Mouse (Mus musculus) macrophage (primary cell): Measurements from ENCODE around the gene Ptpre. TPM values are rescaled to one million over a fixed set of nuclear protein-coding genes. Genes with fewer than 3 reads are reported as not detected.
A peak's percentile ranks its signal among the peaks of the same experiment; 100 is the strongest.

Experiments
- H3K27ac ChIP-seq: fragments of 350-480 bp; formaldehyde crosslinking; 2 replicates; pipeline ENCODE4 v1.9.0; 2021
- H3K36me3 ChIP-seq: fragments of 350-480 bp; formaldehyde crosslinking; 2 replicates; pipeline ENCODE4 v1.9.0; 2021; ENCODE audit errors: inconsistent target
- H3K4me3 ChIP-seq: fragments of 350-480 bp; formaldehyde crosslinking; 2 replicates; pipeline ENCODE4 v1.9.0; 2021; ENCODE audit errors: inconsistent target
- H3K79me2 ChIP-seq: fragments of 350-480 bp; formaldehyde crosslinking; 2 replicates; pipeline ENCODE4 v1.9.0; 2021; ENCODE audit errors: inconsistent target
- WGBS: methylation state at CpG from one replicate; pipeline ENCODE4 v1.1.7; 2026; ENCODE audit warnings: inconsistent platforms; ENCODE audit not compliant: missing documents; 5-methylcytosine and 5-hydroxymethylcytosine counted together
- polyA plus RNA-seq: library from polyadenylated mRNA; stranded (reverse); fragments of 250-400 nt; gene quantifications from 3 replicates; pipeline ENCODE4 v1.2.4, GENCODE M21; 2018; ENCODE audit warnings: inconsistent platforms

Ptpre gene
- polyA plus RNA-seq, 1 experiment from 2014 or later: 35.9 TPM

DNA sequence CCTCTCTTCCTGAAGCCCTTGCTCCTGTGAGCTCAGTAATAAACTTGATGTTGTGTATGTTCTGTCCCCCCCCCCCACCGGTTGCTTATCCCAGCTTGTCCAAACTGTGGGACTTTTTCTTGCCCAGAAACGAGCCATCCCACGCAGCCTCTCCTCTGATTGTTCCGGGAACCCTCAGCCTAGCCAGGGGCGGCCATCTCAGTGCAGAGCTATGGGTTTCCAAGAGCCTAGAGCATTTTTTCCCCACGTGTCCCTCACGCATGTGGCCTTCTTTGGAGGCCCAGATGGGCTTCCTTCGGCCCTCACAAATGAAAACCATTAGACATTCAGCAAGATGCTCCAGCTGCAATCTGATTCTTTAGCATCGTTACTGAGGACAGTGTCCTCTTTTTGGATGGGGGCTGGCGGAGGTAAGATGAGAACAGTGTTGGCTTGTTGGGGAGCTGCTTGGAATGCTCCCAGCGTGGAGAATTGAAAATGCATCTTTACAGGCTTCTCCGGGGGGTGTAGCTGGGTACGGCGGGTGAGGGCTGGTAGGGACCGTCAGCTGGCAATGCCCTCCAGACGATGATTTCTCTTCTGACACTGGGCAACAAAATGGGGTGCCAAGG is 41.5 kb downstream of the Ptpre start:
- no peak overlapping the region for H3K4me3 ChIP-seq
- no peaks in the 10 kb centered on the region for H3K79me2 ChIP-seq
- WGBS: 92% methylated on average over 16 of the region's 16 CpGs
- H3K36me3 ChIP-seq: no peaks in the 10 kb centered on the region
- H3K27ac ChIP-seq: no peak overlapping the region

DNA sequence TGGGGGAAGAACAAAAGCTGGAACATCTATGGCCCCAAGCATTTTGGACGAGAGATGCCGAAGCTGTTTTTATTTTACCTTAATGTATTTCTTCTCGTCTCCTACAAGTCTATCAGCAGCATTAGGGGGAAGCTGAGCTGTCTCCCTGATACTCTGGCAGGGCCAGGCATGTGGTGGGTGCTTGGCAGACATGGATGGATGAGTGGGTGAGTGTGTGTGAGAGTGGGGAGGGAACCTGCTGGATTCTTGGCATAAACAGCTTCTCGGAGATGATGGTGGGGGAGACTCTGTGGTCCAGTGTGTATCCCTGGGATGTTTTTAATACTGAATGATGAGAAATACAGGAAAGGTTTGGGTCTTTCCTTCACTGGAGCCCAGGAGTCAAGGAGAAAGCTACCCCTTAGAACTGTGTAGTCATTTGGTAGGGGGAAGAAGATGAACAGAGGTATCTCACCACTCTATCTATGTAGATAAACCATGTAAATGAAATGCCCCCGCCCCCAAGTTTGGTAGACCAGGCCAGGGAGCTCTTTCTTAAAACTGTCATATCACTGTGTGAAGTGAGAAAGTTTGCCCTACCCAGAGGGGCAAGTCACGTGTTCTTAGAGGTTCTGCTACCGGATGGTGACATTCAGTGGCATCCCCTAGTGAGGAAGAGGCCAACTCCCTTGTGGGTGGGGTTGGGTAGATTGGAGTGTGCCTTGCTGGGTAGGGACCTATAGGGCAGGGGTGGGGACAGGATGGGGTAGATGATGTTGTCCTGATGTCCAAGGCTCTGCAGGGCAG is 43.2 kb downstream of the Ptpre start:
- Histone ChIP-seq H3K36me3 (no peaks in the 10 kb centered on the region), H3K79me2 (no peaks in the 10 kb centered on the region), H3K4me3 (no peak overlapping the region), H3K27ac (no peak overlapping the region)
- WGBS: 59% methylated on average over 7 of the region's 7 CpGs

DNA sequence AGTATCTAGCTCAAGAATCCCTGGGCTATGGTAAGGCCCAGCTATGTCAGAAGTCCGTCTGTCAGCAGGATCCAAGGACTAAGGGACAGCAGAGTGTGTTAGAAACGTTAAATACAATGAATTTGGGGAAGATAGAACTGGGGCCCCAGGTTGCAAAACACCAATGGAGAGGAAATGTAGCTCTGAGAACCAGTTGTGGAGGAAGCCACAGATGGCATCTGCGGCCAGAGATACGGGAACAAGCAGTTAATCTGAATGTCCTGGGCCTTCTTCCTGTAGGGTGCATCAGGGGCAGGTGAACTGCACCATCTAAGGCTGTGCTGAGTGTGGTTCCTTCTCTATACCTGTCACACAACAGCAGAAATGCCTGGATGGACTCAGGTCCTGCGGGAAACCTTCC is 43.8 kb downstream of the Ptpre start:
- no peaks in the 10 kb centered on the region for H3K79me2 ChIP-seq
- H3K36me3 ChIP-seq: no peaks in the 10 kb centered on the region
- H3K27ac ChIP-seq: no peak overlapping the region
- 14% methylated on average over 5 of the region's 5 CpGs for WGBS
- no peak overlapping the region for H3K4me3 ChIP-seq

DNA sequence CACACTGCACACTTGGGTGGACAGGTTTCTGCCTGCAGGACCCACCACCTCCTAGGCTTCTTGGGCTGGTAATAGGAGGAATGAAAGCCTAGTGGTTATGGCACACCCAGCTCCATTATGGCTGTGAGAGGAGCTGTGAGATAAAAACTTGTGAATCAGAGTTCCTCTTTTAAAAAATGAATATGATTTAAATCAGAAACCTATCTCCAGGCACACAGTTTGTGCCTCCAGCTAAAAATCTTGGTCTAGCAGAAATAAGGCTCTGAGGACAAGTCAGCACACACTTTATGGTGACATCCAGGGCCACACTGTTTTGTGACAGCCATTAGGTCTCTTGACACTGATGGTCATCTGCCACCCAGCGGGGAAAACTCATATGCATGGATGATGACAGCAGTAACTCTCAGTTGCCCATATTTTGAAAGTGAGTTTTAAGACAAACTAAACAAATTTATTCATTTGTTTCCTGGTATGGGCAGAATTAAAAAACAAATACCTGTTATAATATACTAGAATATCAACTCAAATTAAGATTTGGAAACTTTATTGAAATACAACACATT is 47.9 kb downstream of the Ptpre start:
- no peaks in the 10 kb centered on the region for H3K79me2 ChIP-seq
- 93% methylated on average over 1 of the region's 1 CpGs for whole genome bisulfite sequencing
- H3K36me3 ChIP-seq: no peaks in the 10 kb centered on the region
- H3K27ac ChIP-seq: no peak overlapping the region
- no peak overlapping the region for H3K4me3 ChIP-seq

DNA sequence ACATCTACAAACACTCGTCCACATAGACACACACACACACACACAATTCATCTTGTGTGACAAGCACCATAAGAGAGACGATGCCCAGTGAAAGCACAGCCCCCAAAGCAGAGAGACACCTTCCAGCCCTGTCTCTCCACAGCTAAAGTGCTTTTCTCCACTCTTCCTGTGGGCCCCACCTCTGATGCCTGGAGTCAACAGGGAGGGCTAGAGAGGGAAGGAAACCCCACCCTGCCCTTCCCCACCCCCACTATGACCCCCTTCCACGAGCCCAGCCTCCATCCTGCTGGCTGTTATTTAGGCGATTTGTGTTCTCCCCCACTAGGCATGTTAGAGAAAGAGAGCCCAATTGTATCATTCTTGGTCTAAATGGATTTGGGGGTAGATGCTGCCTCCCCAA is 49.1 kb downstream of the Ptpre start:
- Histone ChIP-seq H3K4me3 (no peak overlapping the region), H3K36me3 (no peaks in the 10 kb centered on the region), H3K27ac (no peak overlapping the region), H3K79me2 (no peaks in the 10 kb centered on the region)
- WGBS: 32% methylated on average over 4 of the region's 4 CpGs

DNA sequence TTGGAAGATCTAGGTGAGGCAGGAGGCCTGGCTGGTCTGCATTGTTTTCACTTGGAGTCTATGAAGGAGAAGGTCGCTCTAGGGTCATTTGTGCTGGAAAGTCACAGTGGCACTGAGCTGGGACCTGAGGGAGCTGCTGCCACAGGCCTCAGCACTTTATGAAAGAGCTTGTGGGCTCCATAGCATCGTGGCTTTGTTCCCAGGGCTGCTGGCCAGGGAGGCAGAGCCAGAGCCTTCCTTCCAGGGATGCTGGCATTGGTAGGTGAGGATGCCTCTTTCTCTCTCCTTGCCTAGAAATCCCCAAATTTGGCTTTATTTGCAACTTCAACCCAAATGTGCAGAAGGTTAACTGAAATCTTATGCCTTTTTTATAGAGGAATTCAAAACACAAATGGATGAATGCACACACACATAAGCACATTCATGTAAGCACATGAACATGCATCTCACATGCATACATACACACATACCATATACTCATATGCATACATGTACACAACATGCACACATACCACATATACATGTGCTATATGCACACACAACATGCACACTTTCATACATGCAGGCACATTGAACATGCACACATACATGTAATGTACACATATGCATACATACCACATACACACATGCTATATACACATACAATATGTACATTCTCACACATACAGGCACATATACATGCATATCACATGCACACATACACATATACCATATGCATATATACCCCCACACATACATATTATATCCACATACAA is 50.7 kb downstream of the Ptpre start:
- Histone ChIP-seq H3K36me3 (no peaks in the 10 kb centered on the region), H3K79me2 (no peaks in the 10 kb centered on the region), H3K4me3 (no peak overlapping the region), H3K27ac (peak overlapping the region; percentile 15; the same call in 1 of the 2 replicates)
- WGBS: 63% methylated on average over 2 of the region's 2 CpGs

DNA sequence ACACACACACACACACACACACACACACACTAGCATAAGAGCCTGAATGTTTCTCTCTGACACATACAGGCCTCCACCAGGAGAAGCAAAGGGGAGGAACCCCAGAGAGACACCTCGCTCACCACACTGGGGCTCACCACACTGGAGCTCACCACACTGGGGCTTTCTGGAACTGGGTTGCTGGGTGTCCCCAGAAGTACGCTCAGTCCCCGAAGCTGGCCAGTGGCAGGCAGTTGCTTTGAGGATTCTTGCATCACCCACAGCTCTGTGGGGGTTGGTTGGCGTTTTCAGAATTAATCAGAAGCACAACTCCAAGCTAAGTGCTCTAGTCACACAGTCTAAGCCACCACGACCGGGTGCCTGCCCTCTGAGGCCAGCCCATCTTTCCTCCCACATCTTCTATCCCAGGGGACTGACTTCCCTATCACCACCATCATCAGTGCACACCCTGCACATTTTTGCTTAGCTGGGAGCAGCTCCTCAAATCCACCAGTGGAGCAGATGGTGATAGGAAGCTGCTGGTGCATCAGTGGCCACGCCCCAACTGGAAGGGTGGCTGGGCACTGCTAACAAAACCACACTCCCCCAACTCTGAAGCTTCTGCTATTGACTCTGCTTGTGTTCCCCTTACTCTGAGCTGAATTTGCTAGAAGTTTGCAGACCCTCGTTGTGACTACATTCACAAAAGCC is 51.5 kb downstream of the Ptpre start:
- peak overlapping the region; percentile 15; the same call in 1 of the 2 replicates for H3K27ac ChIP-seq

DNA sequence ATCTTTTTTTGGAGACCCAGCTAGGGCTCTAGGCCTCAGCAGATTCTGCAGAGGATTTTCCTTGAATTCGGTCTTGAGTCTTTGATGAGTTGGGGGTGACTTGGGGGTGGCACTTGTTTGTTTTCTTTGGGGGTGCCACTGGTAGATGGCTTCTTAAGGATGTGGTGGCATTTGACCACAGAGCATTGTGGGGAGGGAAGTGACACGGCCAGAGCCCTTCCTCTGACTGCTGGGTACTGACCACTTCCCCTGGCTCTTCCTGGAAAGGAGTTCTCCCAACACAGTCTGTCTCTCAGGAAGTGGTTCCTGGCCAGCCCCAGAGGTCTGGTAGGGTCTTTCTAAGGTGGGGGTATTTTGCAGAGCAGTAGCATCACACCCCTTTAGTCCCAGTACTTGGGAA is 54.2 kb downstream of the Ptpre start:
- no peaks in the 10 kb centered on the region for H3K79me2 ChIP-seq
- H3K4me3 ChIP-seq: no peak overlapping the region
- H3K27ac ChIP-seq: no peak overlapping the region
- 21% methylated on average over 2 of the region's 2 CpGs for WGBS
- H3K36me3 ChIP-seq: no peaks in the 10 kb centered on the region

More for the DNA sequence above, 51.5 kb downstream of the Ptpre start:
- WGBS: 11% methylated on average over 8 of the region's 8 CpGs
- Histone ChIP-seq H3K4me3 (no peak overlapping the region), H3K36me3 (no peaks in the 10 kb centered on the region), H3K79me2 (no peaks in the 10 kb centered on the region)

DNA sequence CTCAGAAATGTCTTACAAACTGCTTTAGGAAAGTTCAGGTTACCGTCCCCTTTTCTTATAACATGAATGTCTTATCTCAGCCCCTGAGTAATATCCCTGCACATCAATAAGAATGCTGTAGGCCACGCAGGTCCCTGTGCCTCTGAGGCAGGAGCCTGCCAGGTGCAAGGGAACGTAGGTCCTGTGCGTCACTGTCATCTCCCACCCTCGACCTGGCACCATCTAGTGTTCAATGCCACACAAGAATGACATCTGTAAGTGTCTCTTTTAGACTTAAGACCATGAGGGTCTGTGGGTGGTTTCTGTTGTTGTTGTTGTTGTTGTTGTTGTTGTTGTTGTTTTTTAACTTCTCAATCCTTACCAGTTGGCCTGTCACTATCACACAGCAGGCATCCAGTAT is 56.0 kb downstream of the Ptpre start:
- H3K36me3 ChIP-seq: no peaks in the 10 kb centered on the region
- WGBS: 73% methylated on average over 5 of the region's 5 CpGs
- H3K79me2 ChIP-seq: no peaks in the 10 kb centered on the region
- H3K27ac ChIP-seq: no peak overlapping the region
- no peak overlapping the region for H3K4me3 ChIP-seq

DNA sequence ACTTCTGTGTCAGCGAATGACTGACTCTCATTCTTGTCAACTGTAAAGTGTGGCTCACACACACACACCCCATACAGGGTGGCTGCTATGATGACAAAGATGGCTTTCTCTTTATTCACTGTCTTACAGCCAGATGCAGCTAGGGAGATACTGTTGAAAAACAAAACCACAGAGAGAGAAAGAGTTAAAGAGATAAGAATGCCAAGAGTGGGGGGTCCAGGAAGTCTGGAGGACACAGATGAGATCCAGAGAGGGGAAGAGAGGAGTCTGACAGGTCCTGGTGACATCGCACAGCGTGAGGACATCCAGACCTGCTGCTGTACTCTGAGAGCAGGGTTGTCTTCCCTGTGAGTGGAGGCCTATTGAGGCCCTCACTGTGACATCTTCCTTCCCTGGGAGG is 56.5 kb downstream of the Ptpre start:
- no peaks in the 10 kb centered on the region for H3K36me3 ChIP-seq
- WGBS: 55% methylated on average over 3 of the region's 3 CpGs
- H3K4me3 ChIP-seq: no peak overlapping the region
- no peak overlapping the region for H3K27ac ChIP-seq
- H3K79me2 ChIP-seq: no peaks in the 10 kb centered on the region

DNA sequence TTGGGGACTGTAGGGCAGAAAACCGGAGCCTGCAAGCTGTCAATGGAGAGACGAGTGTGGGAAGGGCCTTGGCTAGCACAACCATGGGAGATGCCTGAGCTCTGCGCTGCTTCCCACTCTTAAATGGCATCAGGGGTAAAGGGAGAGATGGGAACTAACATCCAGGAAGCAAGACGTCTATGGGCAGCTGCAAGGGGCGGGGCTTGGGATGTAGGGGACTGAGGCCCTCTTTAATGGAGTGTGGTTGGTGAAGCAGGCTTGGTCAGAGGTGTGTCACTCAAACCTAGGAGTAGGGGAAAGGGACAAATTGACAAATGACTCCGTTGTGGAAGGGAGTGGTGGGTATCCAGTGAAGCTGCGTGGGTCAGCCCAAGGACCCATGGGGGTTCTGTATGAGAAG is 57.4 kb downstream of the Ptpre start:
- Histone ChIP-seq H3K4me3 (no peak overlapping the region), H3K27ac (no peak overlapping the region), H3K79me2 (no peaks in the 10 kb centered on the region), H3K36me3 (no peaks in the 10 kb centered on the region)
- WGBS: 66% methylated on average over 7 of the region's 7 CpGs

DNA sequence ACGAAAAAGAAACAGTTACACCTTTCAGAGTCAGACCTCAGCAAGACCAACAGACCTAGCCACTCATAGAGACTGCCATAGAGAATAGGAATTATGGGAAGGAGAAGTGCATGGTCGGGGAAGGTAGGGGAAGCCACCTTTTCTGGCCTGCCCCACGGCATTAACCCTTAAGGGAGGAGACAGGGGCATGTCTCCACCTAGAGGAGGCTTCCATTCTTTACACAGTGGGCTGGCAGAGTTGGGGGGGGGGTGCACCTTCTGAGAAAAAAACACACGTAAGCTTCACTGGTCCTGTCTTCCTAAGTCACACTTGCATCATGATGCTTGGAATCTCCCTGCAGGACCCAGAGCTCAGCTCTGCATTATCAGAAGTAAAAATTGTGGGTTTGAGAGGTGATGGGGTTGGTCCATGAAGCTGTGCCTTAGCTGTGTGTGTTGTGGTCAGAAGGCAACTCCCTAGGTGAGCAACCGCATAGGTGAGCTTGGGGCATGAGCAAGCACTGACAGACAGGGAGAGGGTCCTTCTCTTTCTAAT is 58.4 kb downstream of the Ptpre start:
- H3K4me3 ChIP-seq: no peak overlapping the region
- H3K36me3 ChIP-seq: no peaks in the 10 kb centered on the region
- H3K27ac ChIP-seq: no peak overlapping the region
- 61% methylated on average over 5 of the region's 5 CpGs for WGBS
- H3K79me2 ChIP-seq: no peaks in the 10 kb centered on the region

DNA sequence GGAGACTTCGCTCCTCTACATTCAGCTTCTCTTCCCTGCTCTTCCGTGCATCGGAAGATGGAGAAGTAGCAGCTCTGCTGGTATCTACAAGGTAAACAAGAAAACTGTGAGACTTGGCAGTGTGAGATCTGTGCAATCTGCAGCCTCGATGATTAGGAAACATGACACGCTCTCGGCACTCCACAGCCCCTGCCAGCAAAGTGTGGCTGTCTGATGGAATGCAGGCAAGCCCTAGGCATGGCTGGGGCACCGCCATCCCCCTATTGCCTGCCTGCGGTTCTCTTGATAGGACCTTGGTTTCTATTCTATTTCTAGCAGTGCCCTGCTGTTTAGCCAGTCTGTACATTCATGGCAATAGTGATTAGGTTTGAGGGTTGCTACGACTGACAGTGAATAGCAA is 59.7 kb downstream of the Ptpre start:
- Histone ChIP-seq H3K79me2 (no peaks in the 10 kb centered on the region), H3K36me3 (no peaks in the 10 kb centered on the region), H3K27ac (peak overlapping the region; percentile 61), H3K4me3 (no peak overlapping the region)
- 21% methylated on average over 9 of the region's 9 CpGs for WGBS

DNA sequence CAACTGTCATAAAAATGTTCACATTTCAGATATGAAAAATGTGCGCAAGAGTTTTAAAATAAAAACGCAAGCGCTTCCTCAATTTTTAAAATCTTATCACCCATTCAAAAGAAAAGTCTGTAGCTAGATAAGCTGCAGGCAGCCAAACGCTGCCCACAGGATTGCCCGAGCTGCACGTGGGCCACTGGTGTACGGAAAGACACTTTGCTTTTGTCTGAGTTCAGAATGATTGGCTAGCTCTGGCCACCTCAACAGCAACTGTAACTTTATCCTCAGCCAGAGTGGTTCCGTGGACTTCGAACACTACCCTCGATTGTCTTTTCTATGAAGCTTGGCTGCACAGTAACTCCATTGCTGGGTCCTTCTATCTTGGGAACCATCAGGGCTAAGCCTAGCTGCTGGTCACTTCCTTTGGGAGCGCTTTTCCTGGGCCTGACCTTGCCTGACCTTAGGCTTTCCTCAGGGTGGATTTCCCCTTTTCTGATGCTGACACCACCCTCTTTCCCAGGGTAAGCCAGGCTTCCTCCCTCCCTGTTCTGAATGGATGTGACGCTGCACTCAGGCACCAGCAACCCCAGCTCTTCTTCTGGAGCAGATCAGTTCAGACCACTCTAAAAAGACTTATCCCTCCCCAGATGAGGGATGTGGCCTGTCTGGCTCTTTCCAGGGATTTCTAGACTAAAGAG is 60.5 kb downstream of the Ptpre start:
- Histone ChIP-seq H3K27ac (peak overlapping the region; percentile 61), H3K36me3 (no peaks in the 10 kb centered on the region), H3K79me2 (no peaks in the 10 kb centered on the region), H3K4me3 (no peak overlapping the region)
- 7% methylated on average over 12 of the region's 12 CpGs for WGBS
